Mouse (Mus musculus) hindbrain, postnatal 0 days (tissue): Measurements from ENCODE around the gene Ccdc194. TPM values are rescaled to one million over a fixed set of nuclear protein-coding genes. Genes with fewer than 3 reads are reported as not detected.

Experiments used
- ATAC-seq: fragments of 200-750 bp; cut with Nextera tagmentation; 2 replicates; pipeline ENCODE4 v1.8.0; 2017; ENCODE audit warnings: mild to moderate bottlenecking, moderate TSS enrichment, moderate library complexity
- DNase-seq: peaks from one replicate; pipeline ENCODE4 v3.0.0-alpha.2; 2015; ENCODE audit warnings: low spot score
- H3K27ac ChIP-seq: fragments of 300-500 bp; sonication (generic); 2 replicates; pipeline ENCODE4 v1.5.1; 2014; ENCODE audit warnings: mild to moderate bottlenecking
- H3K27me3 ChIP-seq: fragments of 300-500 bp; sonication (generic); 2 replicates; pipeline ENCODE4 v1.6.1; 2014; ENCODE audit warnings: low read length, mixed read lengths; ENCODE audit not compliant: insufficient read depth
- H3K36me3 ChIP-seq: fragments of 300-500 bp; sonication (generic); 2 replicates; pipeline ENCODE4 v1.6.1; 2014; ENCODE audit warnings: low read length, mixed read lengths; ENCODE audit not compliant: insufficient read depth
- H3K4me1 ChIP-seq: fragments of 300-500 bp; sonication (generic); 2 replicates; pipeline ENCODE4 v1.6.1; 2014; ENCODE audit warnings: antibody characterized with exemption, low read length, mixed read lengths; ENCODE audit not compliant: insufficient read depth
- H3K4me2 ChIP-seq: fragments of 300-500 bp; sonication (generic); 2 replicates; pipeline ENCODE4 v1.6.1; 2014; ENCODE audit warnings: low read depth, mild to moderate bottlenecking, low read length, moderate library complexity, mixed read lengths
- H3K4me3 ChIP-seq: fragments of 300-500 bp; sonication (generic); 2 replicates; pipeline ENCODE4 v1.5.1; 2014; ENCODE audit warnings: low read length
- H3K9ac ChIP-seq: fragments of 300-500 bp; sonication (generic); replicated peaks from 2 replicates; pipeline ENCODE4 v1.6.1; 2014; ENCODE audit warnings: mild to moderate bottlenecking, low read length, moderate library complexity, mixed read lengths
- H3K9me3 ChIP-seq: fragments of 300-500 bp; sonication (generic); 2 replicates; pipeline ENCODE4 v1.6.1; 2016; ENCODE audit warnings: low read length, mixed read lengths
- CTCF ChIP-seq: IDR thresholded peaks from 2 replicates; pipeline ENCODE4 v1.5.1; 2016; ENCODE audit warnings: antibody characterized with exemption, control low read depth, low read depth
- WGBS: fragments of 180-500 bp; shearing (Covaris S2); extraction: QIAGEN DNeasy Blood & Tissue Kit; methylation state at CpG from one replicate; pipeline ENCODE4 v1.1.7; 2014; 5-methylcytosine and 5-hydroxymethylcytosine counted together
- polyA plus RNA-seq: library from polyadenylated mRNA; unstranded; fragments of >200 nt; fragmentation: Nextera tagmentation; extraction: Ambion mirVana; gene quantifications from 2 replicates; pipeline ENCODE4 v1.2.1, GENCODE M21; 2015
- total RNA-seq: library from RNA; depleted of rRNA; stranded (reverse); fragments of >200 nt; gene quantifications from 2 replicates; pipeline ENCODE4 v1.2.3, GENCODE M21; 2014; rRNA removed

The Ccdc194 gene
- 0.58 TPM in 1 of 2 replicates, not detected in the other for total RNA-seq
- 0.13 and 0.34 TPM in 2 replicates for polyA plus RNA-seq

DNA sequence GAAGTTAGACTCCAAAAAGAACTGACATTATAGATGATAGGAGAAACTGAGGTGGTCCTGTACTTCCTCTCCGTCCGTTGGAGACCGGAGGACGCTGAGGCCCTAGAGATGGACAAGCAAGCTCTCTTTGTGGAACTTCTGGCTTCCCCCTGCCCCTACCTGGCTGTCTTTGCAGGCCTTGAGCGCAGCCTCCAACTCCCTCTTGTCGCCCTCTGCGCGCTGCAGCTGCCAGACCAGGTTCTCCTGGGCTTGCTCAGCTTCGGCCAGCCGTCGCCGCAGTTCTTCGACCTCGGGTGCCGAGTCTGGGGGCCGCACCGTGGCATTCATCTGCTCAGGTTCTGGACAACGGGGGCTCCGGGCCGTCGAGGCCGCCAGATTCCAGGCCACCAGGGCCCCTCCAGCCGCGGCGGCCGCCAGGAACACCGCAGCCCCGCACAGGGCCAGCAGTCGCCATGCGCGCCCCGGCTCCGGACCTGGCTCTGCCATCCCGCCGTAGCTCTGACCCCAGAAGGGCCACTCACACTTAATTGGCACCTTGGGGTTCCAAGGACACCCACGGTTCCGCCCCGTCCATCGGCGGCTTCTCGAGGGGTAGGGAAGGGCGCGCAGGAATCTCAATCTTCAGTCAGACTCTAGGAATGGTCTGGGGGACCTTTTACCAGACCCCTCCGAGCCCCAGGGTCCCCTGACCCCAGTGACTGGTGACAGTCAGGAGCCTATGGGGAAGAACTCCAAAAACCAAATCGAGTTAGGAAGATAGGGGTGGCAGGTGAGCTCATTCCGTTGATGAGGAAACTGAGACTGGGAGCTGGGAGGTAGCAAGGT is at the start of gene Ccdc194:
Ccdc194 (minus strand) TSS at position 486 of the 825 bp plus-strand sequence.
- WGBS: 9% methylated on average over 46 of the region's 46 CpGs
- Histone ChIP-seq H3K36me3 (no peaks in the 10 kb centered on the region), H3K27me3 (peaks cover 22% of the 10 kb centered on the region), H3K4me3 (no peak within 1 kb of the TSS), H3K9me3 (no peaks in the 10 kb centered on the region), H3K4me2 (no peak within 1 kb of the TSS), H3K27ac (no peak within 1 kb of the TSS), H3K9ac (no peak within 1 kb of the TSS), H3K4me1 (no peaks in the 10 kb centered on the region)
- no peak for TF ChIP-seq CTCF
- DNase-seq: no peak
- ATAC-seq: no peak

DNA sequence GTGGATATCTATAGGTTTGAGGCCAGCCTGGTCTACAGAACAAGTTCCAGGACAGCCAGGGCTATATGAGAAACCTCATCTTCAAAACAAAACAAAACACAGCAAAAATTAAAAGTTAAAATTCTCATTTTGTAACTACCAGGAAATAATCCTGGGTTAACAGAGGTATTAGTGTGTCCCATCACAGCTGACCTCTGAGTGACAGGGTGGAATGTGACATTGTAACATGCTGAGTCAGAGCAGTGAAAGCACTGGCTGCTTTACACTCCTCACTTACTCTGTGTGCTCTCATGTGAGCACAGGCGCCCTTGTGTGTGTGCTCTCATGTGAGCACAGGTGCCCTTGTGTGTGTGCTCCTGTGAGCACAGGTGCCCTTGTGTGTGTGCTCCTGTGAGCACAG is 49.5 kb upstream of the Ccdc194 start:
- peaks cover 6% of the 10 kb centered on the region for H3K4me1 ChIP-seq
- H3K27me3 ChIP-seq: no peaks in the 10 kb centered on the region
- no peaks in the 10 kb centered on the region for H3K9me3 ChIP-seq
- no peak overlapping the region for H3K4me3 ChIP-seq
- no peak for ATAC-seq
- DNase-seq: no peak
- H3K36me3 ChIP-seq: no peaks in the 10 kb centered on the region
- WGBS: 64% methylated on average over 1 of the region's 1 CpGs
- no peak overlapping the region for H3K4me2 ChIP-seq
- no peak overlapping the region for H3K27ac ChIP-seq
- TF ChIP-seq CTCF: no peak
- no peak overlapping the region for H3K9ac ChIP-seq

DNA sequence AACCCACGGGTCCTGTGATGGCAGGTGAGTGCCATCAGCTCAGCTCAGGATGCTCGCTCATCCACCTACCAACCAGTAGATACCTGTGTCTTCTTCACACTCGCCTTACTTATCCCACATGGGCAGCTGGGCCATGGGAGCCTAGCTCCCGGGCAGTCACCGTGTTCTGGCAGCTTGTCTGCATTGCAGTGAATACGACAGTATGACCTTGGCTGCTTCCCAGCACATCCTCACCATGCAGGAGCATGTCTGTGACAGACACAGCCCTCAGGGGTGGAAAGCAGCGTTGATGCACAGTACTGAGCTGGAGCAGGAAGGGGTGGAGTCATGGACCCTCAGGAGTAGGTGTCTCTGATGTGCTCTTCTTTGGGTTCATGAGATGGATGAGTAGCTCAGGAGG is 48.9 kb upstream of the Ccdc194 start:
- H3K9me3 ChIP-seq: no peaks in the 10 kb centered on the region
- no peak overlapping the region for H3K9ac ChIP-seq
- H3K4me2 ChIP-seq: no peak overlapping the region
- no peak for ATAC-seq
- H3K4me3 ChIP-seq: no peak overlapping the region
- no peak for DNase-seq
- TF ChIP-seq CTCF: no peak
- 51% methylated on average over 7 of the region's 7 CpGs for WGBS
- H3K36me3 ChIP-seq: no peaks in the 10 kb centered on the region
- H3K27ac ChIP-seq: no peak overlapping the region
- H3K4me1 ChIP-seq: peaks cover 6% of the 10 kb centered on the region
- H3K27me3 ChIP-seq: no peaks in the 10 kb centered on the region

DNA sequence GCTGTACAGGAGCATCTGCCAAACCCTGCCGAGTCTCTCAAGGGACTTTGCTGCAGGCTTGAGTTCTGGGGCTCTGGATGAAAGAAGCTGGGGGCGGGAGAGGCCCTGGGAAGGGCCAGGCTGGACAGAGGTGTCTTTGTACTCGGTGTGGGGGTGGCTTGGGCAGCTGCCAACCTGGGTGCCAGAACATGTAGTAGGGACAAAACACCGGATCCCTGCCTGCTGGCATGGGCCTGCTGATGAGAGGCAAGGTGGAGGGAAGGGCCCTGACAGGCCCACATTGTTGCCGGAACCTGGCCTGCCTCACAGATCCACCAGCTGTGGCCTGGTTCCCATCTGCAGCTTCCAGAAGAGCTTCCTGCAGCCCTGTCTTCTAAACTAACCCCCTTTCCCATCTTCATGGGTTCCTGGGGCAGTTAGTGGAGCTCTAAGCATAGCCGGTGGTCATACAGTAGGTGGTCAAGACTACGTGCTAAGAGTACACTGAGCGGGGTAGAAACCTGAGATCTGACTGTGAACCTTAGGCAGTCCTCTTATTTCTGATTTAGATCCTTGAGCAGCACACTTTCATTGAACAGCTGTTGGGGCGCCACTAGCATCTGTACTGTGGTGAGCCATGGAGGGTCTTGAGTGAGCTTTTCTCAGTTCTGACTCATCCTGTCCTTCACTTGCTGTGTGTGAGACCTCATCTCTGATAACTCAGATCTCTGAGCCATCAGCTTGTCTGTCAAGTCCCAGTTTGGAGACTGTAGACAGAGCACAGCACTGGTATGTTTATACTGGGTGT is 47.5 kb upstream of the Ccdc194 start:
- H3K9ac ChIP-seq: 0 out of 2 replicates have a peak overlapping the region, but pooled peaks have one; percentile 6
- 46% methylated on average over 9 of the region's 9 CpGs for WGBS
- no peak overlapping the region for H3K4me3 ChIP-seq

DNA sequence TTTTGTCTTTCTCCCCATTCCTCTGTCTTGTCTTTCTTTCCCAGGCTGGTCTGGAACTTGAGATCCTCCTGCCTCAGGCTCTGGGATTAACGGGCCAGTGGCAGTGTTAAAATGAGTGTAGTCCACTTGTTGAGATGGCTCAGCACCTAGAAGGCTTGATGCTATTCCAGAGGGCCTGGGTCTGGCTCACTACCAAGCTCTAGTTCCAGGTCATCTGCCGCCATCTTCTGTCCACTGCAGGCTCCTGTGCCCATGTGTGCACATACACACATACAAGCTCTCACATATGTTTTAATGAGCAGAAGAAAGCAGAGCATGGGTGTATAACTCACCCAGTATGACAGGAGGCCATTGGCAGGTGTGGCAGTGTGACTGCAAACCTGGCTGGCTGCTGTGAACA is 46.6 kb upstream of the Ccdc194 start:
- Histone ChIP-seq H3K4me1 (peaks cover 10% of the 10 kb centered on the region), H3K9ac (no peak overlapping the region), H3K4me2 (peak overlapping the region; percentile 68; the same call in 1 of the 2 replicates), H3K27me3 (no peaks in the 10 kb centered on the region), H3K4me3 (0 out of 2 replicates have a peak overlapping the region, but pooled peaks have one; percentile 66), H3K27ac (peak overlapping the region; percentile 91; the same call in 1 of the 2 replicates), H3K9me3 (no peaks in the 10 kb centered on the region), H3K36me3 (no peaks in the 10 kb centered on the region)
- ATAC-seq (no peak), DNase-seq (peak; percentile 31)
- peak; percentile 24; the same call in 1 of the 2 replicates for TF ChIP-seq CTCF
- 88% methylated on average over 2 of the region's 2 CpGs for WGBS

More for the DNA sequence above, 47.5 kb upstream of the Ccdc194 start:
- peak overlapping the region; percentile 68 for H3K4me2 ChIP-seq
- DNase-seq (peak; percentile 88), ATAC-seq (peak; percentile 43)
- H3K27ac ChIP-seq: peak overlapping the region; percentile 91
- no peaks in the 10 kb centered on the region for H3K9me3 ChIP-seq
- peaks cover 10% of the 10 kb centered on the region for H3K4me1 ChIP-seq
- H3K27me3 ChIP-seq: no peaks in the 10 kb centered on the region
- H3K36me3 ChIP-seq: no peaks in the 10 kb centered on the region
- no peak for TF ChIP-seq CTCF

DNA sequence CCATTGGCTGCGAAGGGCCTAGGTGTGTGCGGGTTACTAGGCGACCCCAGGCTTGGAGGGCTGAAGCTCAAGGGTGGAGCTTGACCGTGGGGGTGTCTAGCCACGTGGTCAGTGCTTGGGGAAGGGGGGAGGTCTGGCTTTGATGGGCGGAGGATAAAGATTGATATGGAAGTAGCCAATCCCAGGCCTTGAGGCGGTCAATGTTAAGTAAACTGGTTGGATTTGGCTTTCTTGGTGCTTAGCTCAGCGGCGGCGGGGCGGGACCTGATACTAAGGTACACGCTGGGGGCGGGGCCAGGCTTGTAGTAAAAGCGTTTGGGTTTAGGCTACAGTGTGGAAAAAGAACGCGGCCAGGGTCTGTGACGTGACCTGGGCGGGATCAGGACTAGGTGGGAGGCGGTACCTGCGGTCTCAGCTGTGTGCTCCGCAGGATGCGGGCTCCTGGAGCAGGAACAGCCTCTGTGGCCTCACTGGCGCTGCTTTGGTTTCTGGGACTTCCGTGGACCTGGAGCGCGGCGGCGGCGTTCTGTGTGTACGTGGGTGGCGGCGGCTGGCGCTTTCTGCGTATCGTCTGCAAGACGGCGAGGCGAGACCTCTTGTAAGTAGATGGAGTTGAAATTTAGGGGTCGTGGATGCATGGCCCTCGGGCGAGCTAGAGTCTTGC is 44.9 kb upstream of the Ccdc194 start:
- Histone ChIP-seq H3K9ac (peak overlapping the region; percentile 62), H3K4me2 (peak overlapping the region; percentile 68), H3K4me3 (peak overlapping the region; percentile 66), H3K36me3 (no peaks in the 10 kb centered on the region), H3K9me3 (no peaks in the 10 kb centered on the region), H3K27ac (peak overlapping the region; percentile 91), H3K27me3 (no peaks in the 10 kb centered on the region), H3K4me1 (peaks cover 10% of the 10 kb centered on the region)
- WGBS: under 1% methylated on average over 41 of the region's 41 CpGs
- DNase-seq (peak; percentile 98), ATAC-seq (peak; percentile 91)
- peak; percentile 22 for TF ChIP-seq CTCF
